Mouse (Mus musculus): ENCODE data around the gene Ms4a10. TPM values are rescaled to one million over a fixed set of nuclear protein-coding genes. Genes with fewer than 3 reads are reported as not detected.
A peak's percentile ranks its signal among the peaks of the same experiment; 100 is the strongest.

Gene Ms4a10
- total RNA-seq, 2 experiments from 2014 or later = 15.6 to 15.9 TPM

DNA sequence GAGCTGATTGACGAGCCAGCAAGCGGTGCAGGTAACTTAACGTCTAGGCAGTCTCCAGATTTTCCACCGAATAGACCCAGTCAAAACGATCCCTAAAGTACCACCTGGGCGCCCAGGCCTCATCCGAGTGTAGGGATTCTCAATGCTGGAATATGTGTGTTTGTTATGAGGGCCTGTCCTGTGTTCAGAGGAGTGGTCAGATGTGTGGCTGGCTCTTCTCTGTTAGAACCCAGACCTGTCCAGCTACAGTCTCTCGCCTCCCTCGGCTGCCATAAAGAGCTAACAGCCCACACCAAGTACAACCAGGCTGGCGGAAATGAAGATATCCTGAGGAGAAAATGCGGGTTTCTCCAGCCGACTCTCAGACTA, 14.5 kb downstream of the Ms4a10 start:
- no peak for DNase-seq (ENCODE audit: low spot score in 2 of 2)

GRCm38 (mm10) chr19:10959085-10959977, 15.1 kb downstream of the Ms4a10 start:
- no peak for DNase-seq (ENCODE audit: low spot score in 2 of 2)

GRCm38 (mm10) chr19:10952021-10952939, 22.2 kb downstream of the Ms4a10 start:
- DNase-seq (ENCODE audit: low spot score in 2 of 2) = no peak

DNA sequence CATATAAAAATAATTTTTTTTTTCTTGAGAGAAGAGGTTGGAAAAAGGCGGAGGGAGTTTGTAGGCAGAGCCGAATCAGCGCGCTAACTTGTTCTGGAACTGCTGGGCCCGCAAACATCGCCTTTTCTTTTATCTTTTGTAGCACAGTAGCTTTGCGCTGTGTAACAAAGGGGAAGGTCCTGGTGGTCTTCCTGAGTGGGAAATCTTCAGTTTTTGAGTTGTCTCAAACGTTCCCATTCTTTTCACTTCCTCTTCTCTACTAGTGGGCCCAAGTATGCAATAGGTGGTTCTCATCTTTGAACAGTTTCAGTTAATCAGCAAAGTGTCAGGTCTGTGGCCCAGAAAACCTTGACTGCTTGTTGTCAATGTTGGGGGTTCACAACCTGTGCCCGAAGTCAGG, 24.9 kb downstream of the Ms4a10 start:
- DNase-seq (ENCODE audit: low spot score in 2 of 2) = no peak

DNA sequence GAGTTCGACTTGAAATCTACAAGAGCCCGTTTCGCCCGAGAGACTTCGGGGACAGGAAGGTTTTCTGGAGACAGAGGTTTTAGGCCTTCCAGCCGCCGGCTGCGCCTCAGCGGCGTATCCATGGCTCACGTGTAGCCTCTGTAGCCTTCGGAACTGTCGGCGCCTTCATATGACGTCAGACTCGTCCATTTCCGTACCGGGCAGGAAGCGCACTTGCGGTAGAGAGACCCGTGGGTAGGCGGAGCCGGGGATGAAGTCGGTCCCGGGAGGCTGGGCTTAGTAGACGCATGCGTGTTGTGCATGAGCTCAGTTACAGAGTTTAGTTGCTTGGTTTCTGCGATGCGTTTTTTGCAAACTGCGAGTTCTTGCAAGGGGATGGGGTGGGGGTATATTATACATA, 25.4 kb downstream of the Ms4a10 start, which contains the start of gene Ccdc86:
TSS of gene Ccdc86 (minus strand) at position 155 of the 400 bp plus-strand sequence.
- DNase-seq (ENCODE audit: low spot score in 2 of 2) = peak; percentile 86 to 87

- DNase-seq (ENCODE audit: low spot score in 2 of 2) = no peak
Observed at GRCm38 (mm10) chr19:10948416-10948815, 26.1 kb downstream of the Ms4a10 start.

GRCm38 (mm10) chr19:10947219-10947618, 27.3 kb downstream of the Ms4a10 start:
- DNase-seq (ENCODE audit: low spot score in 2 of 2) = no peak

DNA sequence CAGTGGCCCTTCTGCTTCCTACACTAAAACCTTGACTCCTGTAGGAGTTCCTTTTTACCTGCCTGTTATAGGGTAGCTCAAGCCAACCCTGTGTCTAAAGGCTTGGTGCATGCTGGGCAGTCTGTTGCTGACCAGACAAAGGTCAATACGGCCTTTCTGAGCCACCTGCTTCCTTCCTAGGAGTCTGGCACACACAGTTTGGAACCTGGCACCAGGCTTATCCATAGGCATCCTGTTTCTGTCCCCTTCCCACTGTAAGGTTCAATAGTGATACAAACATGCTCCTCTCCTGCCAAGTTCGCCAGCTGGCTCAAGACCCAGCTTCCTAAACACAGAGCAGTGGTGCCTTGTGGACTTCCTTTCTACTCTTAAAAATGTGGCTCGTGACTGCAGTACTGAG, 28.0 kb downstream of the Ms4a10 start:
- no peak for DNase-seq (ENCODE audit: low spot score in 2 of 2)

DNA sequence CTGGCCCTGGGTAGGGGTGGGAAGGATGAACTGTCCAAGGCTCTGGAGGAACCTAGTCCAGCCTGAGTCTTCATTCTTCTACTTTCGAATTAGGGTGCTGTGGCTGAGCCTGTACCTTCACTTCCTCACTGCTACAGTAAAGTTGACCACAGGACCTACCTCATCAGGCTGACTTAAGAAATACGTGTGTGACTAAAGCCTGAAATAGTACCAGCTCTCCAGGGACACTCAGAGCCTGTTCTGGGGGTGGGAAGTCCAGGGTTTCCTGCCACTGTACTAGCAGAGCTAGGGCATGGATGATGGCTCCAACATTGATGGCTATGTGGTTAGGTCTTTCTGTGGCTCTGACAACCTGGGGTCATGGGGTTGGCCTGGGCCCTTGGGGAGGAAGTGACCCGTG, 30.5 kb downstream of the Ms4a10 start:
- no peak for DNase-seq (ENCODE audit: low spot score in 2 of 2)

DNA sequence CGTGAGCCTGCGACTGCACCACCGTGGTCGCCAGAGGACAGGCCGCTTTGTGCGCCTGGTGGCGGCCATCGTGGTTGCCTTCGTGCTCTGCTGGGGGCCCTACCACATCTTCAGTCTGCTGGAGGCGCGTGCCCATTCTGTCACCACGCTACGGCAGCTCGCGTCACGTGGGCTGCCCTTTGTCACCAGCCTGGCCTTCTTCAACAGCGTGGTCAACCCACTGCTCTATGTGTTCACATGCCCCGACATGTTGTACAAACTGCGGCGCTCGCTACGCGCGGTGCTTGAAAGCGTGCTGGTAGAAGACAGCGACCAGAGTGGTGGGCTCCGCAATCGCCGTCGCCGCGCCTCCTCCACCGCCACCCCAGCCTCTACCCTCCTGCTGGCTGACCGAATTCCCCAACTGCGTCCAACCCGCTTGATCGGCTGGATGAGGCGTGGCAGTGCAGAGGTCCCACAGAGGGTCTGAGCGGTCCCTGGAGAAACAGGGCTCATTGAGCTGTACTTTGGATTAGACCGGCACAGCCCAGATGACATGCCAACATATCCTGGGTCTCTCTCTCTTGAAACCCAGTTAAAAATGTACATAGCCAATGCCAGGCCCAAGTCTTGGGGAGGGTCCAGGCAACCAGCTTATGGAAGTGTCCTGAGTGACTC, 33.5 kb downstream of the Ms4a10 start:
- no peak for DNase-seq (ENCODE audit: low spot score in 2 of 2)

GRCm38 (mm10) chr19:10940097-10940800, 34.2 kb downstream of the Ms4a10 start:
- DNase-seq (ENCODE audit: low spot score in 2 of 2) = peak; percentile 26 to 30

- DNase-seq (ENCODE audit: low spot score in 2 of 2) = no peak
Observed at GRCm38 (mm10) chr19:10938771-10939170, 35.7 kb downstream of the Ms4a10 start.

GRCm38 (mm10) chr19:10937110-10937563, 37.3 kb downstream of the Ms4a10 start, which contains the start of gene Ptgdr2:
Gene Ptgdr2, plus strand, starts transcription at chr19:10937160.
- DNase-seq (ENCODE audit: low spot score in 2 of 2) = no peak

DNA sequence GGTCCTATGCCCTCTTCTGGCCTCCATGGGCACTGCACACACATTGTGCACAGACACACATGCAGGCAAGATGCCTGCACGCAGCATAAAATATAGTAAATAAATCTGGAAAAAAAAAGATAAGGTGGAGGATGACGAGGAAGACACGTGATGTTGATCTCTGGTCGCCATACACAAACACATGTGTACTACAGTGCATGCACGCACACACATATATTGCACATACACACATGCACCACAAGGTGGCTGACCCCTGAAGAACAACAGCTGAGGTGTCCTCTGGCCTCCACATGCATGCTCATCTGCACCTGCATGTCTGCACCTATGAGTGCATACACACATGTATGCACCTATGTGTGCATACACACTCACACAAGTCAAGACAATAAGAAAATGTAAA, 38.4 kb downstream of the Ms4a10 start:
- no peak for DNase-seq (ENCODE audit: low spot score in 2 of 2)

GRCm38 (mm10) chr19:10935029-10935428, 39.4 kb downstream of the Ms4a10 start:
- no peak for DNase-seq (ENCODE audit: low spot score in 2 of 2)

DNA sequence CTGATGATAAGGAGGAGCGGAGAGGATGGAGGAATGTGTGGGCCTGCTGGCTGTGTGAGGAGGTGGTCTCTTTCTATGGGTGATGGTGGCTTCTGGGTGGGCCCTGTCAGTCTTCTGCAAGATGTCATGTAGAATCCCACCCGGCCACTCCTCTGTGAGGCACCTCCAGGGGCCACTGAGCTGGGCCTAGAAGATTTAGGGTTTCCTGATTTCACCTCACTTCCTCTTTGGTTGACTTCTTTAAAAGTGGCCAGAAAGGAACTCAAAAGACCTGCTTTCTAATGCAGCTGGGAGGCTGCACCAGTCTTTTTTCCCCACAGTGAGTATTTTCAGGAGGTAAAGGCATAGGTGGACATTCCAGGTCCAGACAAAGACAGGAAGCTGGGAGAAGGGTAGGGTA, 43.8 kb downstream of the Ms4a10 start:
- no peak for DNase-seq (ENCODE audit: low spot score in 2 of 2)

- no peak for DNase-seq (ENCODE audit: low spot score in 2 of 2)
Observed at GRCm38 (mm10) chr19:10926666-10927065, 47.8 kb downstream of the Ms4a10 start.

DNA sequence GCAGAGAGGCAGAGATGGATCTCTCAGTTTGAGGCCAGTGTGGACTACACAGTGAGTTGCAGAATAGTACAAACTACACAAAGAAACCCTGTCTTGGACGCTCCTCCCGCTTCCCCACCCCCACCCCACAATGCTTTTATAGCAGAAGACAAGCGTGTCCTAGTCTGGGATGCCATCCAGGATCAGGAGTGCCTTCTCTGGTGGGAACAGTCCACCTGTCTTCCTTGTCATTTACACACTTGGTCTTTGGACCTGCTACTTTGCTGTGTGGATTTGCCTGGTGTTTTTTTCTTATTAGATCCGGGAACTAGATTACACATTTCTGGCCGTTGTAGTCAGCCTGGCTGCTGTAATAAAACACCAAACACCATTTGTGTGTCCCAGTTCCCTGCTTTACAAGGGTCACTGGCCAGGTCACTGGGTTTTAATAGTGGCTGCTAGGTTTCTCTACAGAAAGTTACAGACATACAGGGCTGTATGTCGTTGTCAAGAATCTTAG, 48.3 kb downstream of the Ms4a10 start:
- DNase-seq (ENCODE audit: low spot score in 2 of 2) = no peak

DNA sequence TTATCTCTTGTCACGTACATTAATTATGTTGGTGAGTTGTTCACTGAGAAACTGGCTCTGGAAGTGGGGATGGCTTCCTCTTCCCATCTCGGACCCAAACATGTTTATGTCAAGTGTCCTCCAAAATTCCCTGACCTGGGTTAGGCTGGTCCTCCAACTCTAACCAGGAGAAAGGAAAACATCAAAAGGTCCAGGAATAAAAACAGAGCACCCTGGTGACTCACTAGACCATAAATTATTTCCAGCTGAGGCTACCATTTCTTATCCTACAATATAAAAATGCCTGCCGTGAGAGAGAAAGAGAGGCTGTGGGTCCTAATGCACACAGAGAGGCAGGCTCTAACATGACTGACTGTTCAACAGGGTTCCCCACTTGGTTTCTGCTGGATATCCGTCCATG, 50.2 kb downstream of the Ms4a10 start:
- DNase-seq (ENCODE audit: low spot score in 2 of 2) = no peak

DNA sequence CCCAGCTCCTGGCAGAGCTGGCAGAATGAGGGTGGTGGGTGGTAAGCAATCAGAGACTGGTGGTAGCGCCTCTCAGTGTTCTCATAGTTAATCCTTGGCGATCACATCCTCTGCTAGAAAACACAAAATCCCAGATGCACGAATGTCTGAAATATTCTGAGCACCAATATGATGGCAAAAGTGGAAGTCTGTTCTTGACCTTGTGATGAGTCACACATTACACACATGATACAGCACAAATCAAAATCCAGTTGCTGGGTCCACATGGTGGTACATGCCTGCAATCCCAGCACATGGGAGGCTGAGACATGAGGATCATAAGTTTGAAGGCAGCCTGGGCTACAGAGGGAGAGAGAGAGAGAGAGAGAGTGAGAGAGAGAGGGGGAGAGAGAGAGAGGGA, 53.4 kb downstream of the Ms4a10 start:
- DNase-seq (ENCODE audit: low spot score in 2 of 2) = no peak

Measured in adrenal gland, postnatal 4 days (tissue).